Mouse (Mus musculus): ENCODE results near the gene Tsn. TPM values are rescaled to one million over a fixed set of nuclear protein-coding genes. Genes with fewer than 3 reads are reported as not detected.

Tsn gene
- polyA plus RNA-seq, 1 experiment: 92.8 TPM

- TF ChIP-seq MAX (IDR thresholded peaks at IDR 0.05; ENCODE audit: low read depth) (no peak), TCF3 (IDR thresholded peaks at IDR 0.05; ENCODE audit: insufficient read length, low read depth) (no peak)
- Histone ChIP-seq H3K36me3 (ENCODE audit: control insufficient read depth, insufficient read depth) (peaks cover 10% of the 10 kb centered on the region), H3K27me3 (ENCODE audit: control insufficient read depth, insufficient read depth, insufficient read length) (no peaks in the 10 kb centered on the region), H3K4me2 (ENCODE audit: low read depth) (no peak overlapping the region), H3ac (ENCODE audit: control insufficient read depth, insufficient read length) (no peak overlapping the region), H3K79me2 (ENCODE audit: control insufficient read depth, insufficient read depth) (peaks cover 37% of the 10 kb centered on the region), H3K4me3 (peak overlapping the region; percentile 93)
Observed at GRCm38 (mm10) chr1:118320696-118321095, 9.2 kb upstream of the Tsn start.

DNA sequence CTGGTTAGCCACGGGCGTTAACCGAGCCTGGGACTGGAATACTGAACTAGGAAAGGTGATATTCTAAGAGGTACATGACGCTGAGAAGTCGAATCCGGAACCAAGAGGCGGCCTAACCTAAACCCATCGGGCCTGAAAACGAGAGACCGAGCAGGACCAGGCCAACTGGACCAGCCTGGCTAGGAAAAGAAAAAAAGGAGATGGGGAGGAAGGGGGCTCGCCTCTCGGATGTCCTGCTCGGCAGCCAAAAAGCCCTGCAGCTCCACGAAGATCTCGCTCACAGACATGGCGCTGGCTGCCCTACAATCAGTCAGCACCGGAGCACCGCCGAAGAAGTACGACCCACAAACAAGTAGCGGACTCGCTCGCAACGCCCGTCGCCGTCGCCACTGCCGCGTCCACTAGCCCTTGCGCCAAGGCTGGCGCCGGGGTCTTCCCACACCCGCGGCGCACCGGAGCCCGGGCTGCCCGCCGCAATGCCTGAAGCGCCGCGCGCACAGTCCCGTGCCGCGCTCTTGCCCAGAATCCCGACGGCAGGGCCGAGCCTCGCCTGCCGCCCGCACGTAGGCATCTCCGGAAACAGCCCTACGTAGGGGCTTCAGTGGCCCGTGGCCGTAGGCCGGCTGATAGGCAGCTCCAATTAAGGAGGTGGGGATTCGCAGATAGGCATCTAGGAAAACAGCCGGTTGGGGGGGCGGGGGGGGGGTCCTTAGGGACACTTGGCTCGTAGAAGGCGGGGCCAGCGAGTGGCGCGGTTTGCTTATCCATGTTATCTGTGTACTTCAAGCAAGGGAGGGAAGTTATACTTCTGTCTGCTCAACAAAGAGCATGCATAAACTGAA is 538 bp downstream of the Tsn start:
- peak; percentile 94 for TF ChIP-seq MAX (IDR thresholded peaks at IDR 0.05; ENCODE audit: low read depth)
- no peak for TF ChIP-seq USF1 (IDR thresholded peaks at IDR 0.05; ENCODE audit: low read depth)
- TF ChIP-seq POLR2AphosphoS2 (IDR thresholded peaks at IDR 0.05; ENCODE audit: insufficient read length, low read depth): peak; percentile 95
- TF ChIP-seq SRF (IDR thresholded peaks at IDR 0.05; ENCODE audit: control insufficient read depth, insufficient read length, low read depth): peak; percentile 56
- TF ChIP-seq MYOG (IDR thresholded peaks at IDR 0.05; ENCODE audit: control insufficient read depth in 1 of 3, insufficient read depth in 1 of 3, insufficient read length in 2 of 3, low read depth in 2 of 3): peak in 2 of 3 experiments; percentile 45 to 53
- peak; percentile 97 for TF ChIP-seq POLR2A (IDR thresholded peaks at IDR 0.05; ENCODE audit: insufficient read length, low read depth)
- no peak for TF ChIP-seq CEBPB (IDR thresholded peaks at IDR 0.05; ENCODE audit: insufficient read depth, poor library complexity, severe bottlenecking)
- TF ChIP-seq TCF12 (IDR thresholded peaks at IDR 0.05; ENCODE audit: insufficient read depth, poor library complexity, severe bottlenecking): no peak
- no peak for TF ChIP-seq TCF3 (IDR thresholded peaks at IDR 0.05; ENCODE audit: insufficient read length, low read depth)
- Histone ChIP-seq H3K79me2 (ENCODE audit: control insufficient read depth, insufficient read depth) (peaks cover 39% of the 10 kb centered on the region), H3K4me3 (peak overlapping the region; percentile 81), H3K27me3 (ENCODE audit: control insufficient read depth, insufficient read depth, insufficient read length) (no peaks in the 10 kb centered on the region), H3K36me3 (ENCODE audit: control insufficient read depth, insufficient read depth) (peaks cover 6% of the 10 kb centered on the region), H3ac (ENCODE audit: control insufficient read depth, insufficient read length) (peak overlapping the region; percentile 36), H3K4me2 (ENCODE audit: low read depth) (peak overlapping the region; percentile 85)

DNA sequence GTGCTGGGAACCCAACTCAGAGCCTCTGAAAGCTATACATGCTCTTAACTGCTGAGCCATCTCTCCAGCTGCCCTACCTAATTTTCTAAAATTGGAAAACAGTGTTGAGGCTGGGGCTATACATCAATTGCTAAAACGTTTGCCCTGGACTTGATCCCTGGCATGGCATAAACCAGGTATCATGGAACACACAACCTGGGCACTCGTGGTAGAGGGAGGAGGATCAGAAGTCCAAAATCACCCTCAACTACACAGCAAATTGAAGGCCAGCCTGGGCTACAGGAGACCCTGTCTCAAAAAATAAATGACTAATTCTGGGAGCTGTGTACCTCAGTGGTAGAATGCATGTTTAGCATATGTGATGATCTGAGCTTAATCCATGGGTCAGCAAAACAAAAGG is 13.8 kb downstream of the Tsn start:
- TF ChIP-seq POLR2A (IDR thresholded peaks at IDR 0.05; ENCODE audit: insufficient read length, low read depth) (no peak), MYOG (IDR thresholded peaks at IDR 0.05; ENCODE audit: control insufficient read depth in 1 of 3, insufficient read depth in 1 of 3, insufficient read length in 2 of 3, low read depth in 2 of 3) (no peak), REST (IDR thresholded peaks at IDR 0.05; ENCODE audit: insufficient read depth, insufficient read length) (no peak), USF1 (IDR thresholded peaks at IDR 0.05; ENCODE audit: low read depth) (no peak), E2F4 (IDR thresholded peaks at IDR 0.05; ENCODE audit: insufficient read depth) (no peak), MAX (IDR thresholded peaks at IDR 0.05; ENCODE audit: low read depth) (no peak), POLR2AphosphoS2 (IDR thresholded peaks at IDR 0.05; ENCODE audit: insufficient read length, low read depth) (no peak), SRF (IDR thresholded peaks at IDR 0.05; ENCODE audit: control insufficient read depth, insufficient read length, low read depth) (no peak), TCF12 (IDR thresholded peaks at IDR 0.05; ENCODE audit: insufficient read depth, poor library complexity, severe bottlenecking) (no peak), TCF3 (IDR thresholded peaks at IDR 0.05; ENCODE audit: insufficient read length, low read depth) (no peak), CEBPB (IDR thresholded peaks at IDR 0.05; ENCODE audit: insufficient read depth, poor library complexity, severe bottlenecking) (no peak), MYOD1 (IDR thresholded peaks at IDR 0.05; ENCODE audit: control insufficient read depth in 1 of 3, insufficient read length in 2 of 3, low read depth in 2 of 3) (no peak)
- Histone ChIP-seq H3K36me3 (ENCODE audit: control insufficient read depth, insufficient read depth) (peaks cover 29% of the 10 kb centered on the region), H3K79me2 (ENCODE audit: control insufficient read depth, insufficient read depth) (no peaks in the 10 kb centered on the region), H3K27me3 (ENCODE audit: control insufficient read depth, insufficient read depth, insufficient read length) (no peaks in the 10 kb centered on the region), H3ac (ENCODE audit: control insufficient read depth, insufficient read length) (no peak overlapping the region), H3K4me3 (no peak overlapping the region), H3K4me2 (ENCODE audit: low read depth) (no peak overlapping the region)

- H3K27me3 ChIP-seq (ENCODE audit: control insufficient read depth, insufficient read depth, insufficient read length): no peaks in the 10 kb centered on the region
- H3K79me2 ChIP-seq (ENCODE audit: control insufficient read depth, insufficient read depth): no peaks in the 10 kb centered on the region
- H3K36me3 ChIP-seq (ENCODE audit: control insufficient read depth, insufficient read depth): peaks cover 20% of the 10 kb centered on the region
- H3ac ChIP-seq (ENCODE audit: control insufficient read depth, insufficient read length): no peak overlapping the region
- H3K4me3 ChIP-seq: no peak overlapping the region
- no peak for TF ChIP-seq MYOG (IDR thresholded peaks at IDR 0.05; ENCODE audit: control insufficient read depth in 1 of 3, insufficient read depth in 1 of 3, insufficient read length in 2 of 3, low read depth in 2 of 3)
- no peak for TF ChIP-seq MYOD1 (IDR thresholded peaks at IDR 0.05; ENCODE audit: control insufficient read depth in 1 of 3, insufficient read length in 2 of 3, low read depth in 2 of 3)
- H3K4me2 ChIP-seq (ENCODE audit: low read depth): no peak overlapping the region
Observed at GRCm38 (mm10) chr1:118296673-118297072, 14.9 kb downstream of the Tsn start.

- Histone ChIP-seq H3K36me3 (ENCODE audit: control insufficient read depth, insufficient read depth) (peaks cover 6% of the 10 kb centered on the region), H3K4me3 (no peak overlapping the region), H3K4me2 (ENCODE audit: low read depth) (no peak overlapping the region), H3K79me2 (ENCODE audit: control insufficient read depth, insufficient read depth) (no peaks in the 10 kb centered on the region), H3ac (ENCODE audit: control insufficient read depth, insufficient read length) (no peak overlapping the region), H3K27me3 (ENCODE audit: control insufficient read depth, insufficient read depth, insufficient read length) (no peaks in the 10 kb centered on the region)
- TF ChIP-seq MYOG (IDR thresholded peaks at IDR 0.05; ENCODE audit: control insufficient read depth in 1 of 3, insufficient read depth in 1 of 3, insufficient read length in 2 of 3, low read depth in 2 of 3) (no peak), USF1 (IDR thresholded peaks at IDR 0.05; ENCODE audit: low read depth) (no peak)
Observed at GRCm38 (mm10) chr1:118294826-118295225, 16.7 kb downstream of the Tsn start.

Data from myocyte (in vitro differentiated cells).